Mouse (Mus musculus) megakaryocyte, embryonic 14.5 days (primary cell): Measurements from ENCODE around the gene Tshz2. TPM values are rescaled to one million over a fixed set of nuclear protein-coding genes. Genes with fewer than 3 reads are reported as not detected.

Experiments
- H3K27me3 ChIP-seq: replicated peaks from 2 replicates; pipeline ENCODE3; 2012; ENCODE audit warnings: inconsistent platforms
- H3K36me3 ChIP-seq: replicated peaks from 2 replicates; pipeline ENCODE3; 2012; ENCODE audit warnings: low read length, inconsistent platforms, mixed read lengths
- H3K4me1 ChIP-seq: 2 replicates; pipeline ENCODE4 v1.6.1; 2012; ENCODE audit warnings: inconsistent platforms
- H3K4me3 ChIP-seq: replicated peaks from 2 replicates; pipeline ENCODE3; 2012; ENCODE audit warnings: moderate library complexity, mild to moderate bottlenecking, inconsistent platforms
- H3K9me3 ChIP-seq: 2 replicates; pipeline ENCODE4 v1.6.1; 2012; ENCODE audit warnings: inconsistent platforms
- FLI1 ChIP-seq: IDR thresholded peaks from 2 replicates; pipeline ENCODE4 v1.6.1; 2012; ENCODE audit warnings: low read length, inconsistent platforms, mixed read lengths
- GATA1 ChIP-seq: IDR thresholded peaks from 3 replicates; pipeline ENCODE4 v1.6.1; 2012; ENCODE audit warnings: mixed read lengths, low read length, inconsistent platforms, borderline replicate concordance
- polyA plus RNA-seq: library from polyadenylated mRNA; stranded (reverse); fragments of >175 nt; gene quantifications from 2 replicates; pipeline ENCODE4 v1.2.3, GENCODE M21; 2012; ENCODE audit warnings: low replicate concordance; ENCODE audit not compliant: insufficient read depth

Tshz2 gene
- polyA plus RNA-seq, 1 experiment = not detected

DNA sequence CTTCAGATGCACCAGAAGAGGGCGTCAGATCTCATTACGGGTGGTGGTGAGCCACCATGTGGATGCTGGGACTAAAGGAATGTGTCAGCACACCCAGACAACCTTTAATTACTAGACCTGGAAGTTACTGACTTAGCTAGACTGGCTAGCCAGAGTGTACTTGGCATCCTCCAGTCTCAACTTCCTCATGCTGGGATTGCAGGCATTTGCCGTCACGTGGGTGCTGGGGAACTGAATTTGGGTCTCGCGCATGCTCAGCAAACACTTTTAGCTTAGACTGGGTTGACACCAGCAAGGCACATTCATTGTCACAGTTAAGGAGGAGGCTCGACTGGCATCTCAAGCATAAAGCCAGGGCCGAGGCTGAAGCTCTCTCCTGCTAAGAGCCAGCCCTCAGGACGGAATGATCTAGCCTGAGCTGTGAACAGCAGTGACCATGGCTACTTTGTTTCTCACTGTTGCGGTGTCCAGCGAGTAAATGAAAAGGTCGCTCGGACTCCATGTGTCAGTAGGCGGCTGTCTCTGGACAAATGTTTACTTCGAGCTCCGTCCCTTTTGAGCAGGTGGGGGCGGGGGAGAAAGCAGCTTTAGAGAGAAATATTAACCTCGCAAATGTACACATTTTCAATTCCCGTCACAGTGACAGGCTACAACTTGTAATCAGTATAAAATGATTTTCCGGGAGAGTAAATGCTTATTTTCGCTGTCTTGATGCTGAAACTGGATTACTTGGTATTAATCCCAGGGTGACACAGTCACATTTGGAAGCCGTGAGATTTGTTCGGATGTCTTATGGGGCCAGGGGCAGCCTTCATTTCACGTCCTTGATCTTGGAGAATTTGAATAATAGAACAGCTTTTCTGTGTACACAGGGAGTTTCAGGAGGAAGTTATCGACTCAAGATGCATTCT is 370.0 kb downstream of the Tshz2 start:
- Histone ChIP-seq H3K27me3 (no peaks in the 10 kb centered on the region), H3K9me3 (peaks cover 13% of the 10 kb centered on the region), H3K4me3 (no peak overlapping the region), H3K4me1 (no peaks in the 10 kb centered on the region), H3K36me3 (no peaks in the 10 kb centered on the region)
- TF ChIP-seq GATA1 (no peak), FLI1 (no peak)

DNA sequence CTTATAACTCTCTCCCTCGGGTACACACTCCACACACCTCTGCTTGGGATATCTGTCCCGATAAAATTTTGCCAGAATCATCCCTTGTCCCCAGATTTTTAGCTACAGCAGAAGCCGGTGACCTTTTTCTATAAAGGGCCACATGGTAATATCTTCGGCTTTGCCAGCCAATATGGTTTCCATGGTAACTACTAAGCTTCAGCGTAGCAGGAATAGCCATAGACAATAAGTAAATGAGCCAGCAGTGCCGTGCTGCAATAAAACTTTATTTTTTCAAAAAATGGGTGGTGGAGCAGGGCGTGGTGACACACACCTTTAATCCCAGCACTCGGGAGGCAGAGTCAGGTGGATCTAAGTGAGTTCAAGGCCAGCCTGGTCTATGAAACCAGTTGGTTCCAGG is 370.9 kb downstream of the Tshz2 start:
- no peak overlapping the region for H3K4me3 ChIP-seq
- H3K36me3 ChIP-seq = no peaks in the 10 kb centered on the region
- H3K27me3 ChIP-seq = no peaks in the 10 kb centered on the region
- no peaks in the 10 kb centered on the region for H3K4me1 ChIP-seq
- H3K9me3 ChIP-seq = peaks cover 19% of the 10 kb centered on the region
- TF ChIP-seq FLI1 (no peak), GATA1 (no peak)

DNA sequence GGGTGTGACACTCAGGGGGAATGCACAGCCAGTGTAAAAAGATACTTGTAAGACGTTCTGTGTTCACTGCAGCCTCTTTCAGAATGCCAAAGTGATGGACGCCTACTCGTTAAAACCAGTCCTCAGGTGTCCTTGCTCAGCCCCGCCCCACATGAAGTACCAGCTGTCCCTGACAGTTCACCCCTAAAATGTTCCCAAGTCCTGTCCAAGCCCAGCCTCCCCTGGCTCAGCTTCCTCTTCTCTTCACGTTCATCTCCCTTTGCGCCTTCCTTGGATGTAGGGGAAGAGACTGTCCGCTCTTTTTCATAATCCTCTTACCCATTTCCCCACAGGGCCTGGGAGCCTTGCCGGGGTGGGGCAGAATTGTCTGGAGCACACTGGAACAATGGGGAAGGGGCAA is 374.0 kb downstream of the Tshz2 start:
- TF ChIP-seq FLI1 (no peak), GATA1 (no peak)

DNA sequence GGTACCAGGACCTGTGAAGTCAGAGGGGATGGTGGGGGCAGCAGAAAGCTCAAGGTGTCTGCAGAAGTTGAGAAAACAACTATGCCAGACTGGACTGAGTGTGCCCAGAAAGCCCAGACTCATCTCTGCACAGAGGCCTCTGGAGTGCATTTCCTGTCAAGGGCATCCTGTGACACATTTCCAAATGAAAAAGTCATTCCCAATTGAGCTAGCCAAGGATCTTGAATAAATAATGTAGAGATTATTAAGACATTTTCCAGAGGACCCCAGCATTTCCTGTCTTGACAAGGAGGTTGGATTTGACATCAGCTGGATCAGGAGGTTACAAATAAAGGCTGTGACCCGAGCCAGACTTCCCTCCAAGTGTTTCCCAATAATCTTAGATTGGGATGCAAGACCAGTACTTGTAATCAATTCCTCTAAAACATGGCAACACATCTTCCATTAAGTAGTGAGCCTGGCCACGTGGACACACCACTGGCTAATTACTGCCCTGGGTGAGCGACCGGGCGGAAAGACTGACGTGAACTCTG is 374.7 kb downstream of the Tshz2 start:
- Histone ChIP-seq H3K27me3 (no peaks in the 10 kb centered on the region), H3K4me3 (no peak overlapping the region), H3K36me3 (no peaks in the 10 kb centered on the region), H3K4me1 (no peaks in the 10 kb centered on the region), H3K9me3 (peaks cover 40% of the 10 kb centered on the region)
- TF ChIP-seq FLI1 (no peak), GATA1 (no peak)

More for the DNA sequence above, 374.0 kb downstream of the Tshz2 start:
- H3K4me1 ChIP-seq = no peaks in the 10 kb centered on the region
- no peak overlapping the region for H3K4me3 ChIP-seq
- H3K9me3 ChIP-seq = peaks cover 40% of the 10 kb centered on the region
- no peaks in the 10 kb centered on the region for H3K36me3 ChIP-seq
- H3K27me3 ChIP-seq = no peaks in the 10 kb centered on the region

DNA sequence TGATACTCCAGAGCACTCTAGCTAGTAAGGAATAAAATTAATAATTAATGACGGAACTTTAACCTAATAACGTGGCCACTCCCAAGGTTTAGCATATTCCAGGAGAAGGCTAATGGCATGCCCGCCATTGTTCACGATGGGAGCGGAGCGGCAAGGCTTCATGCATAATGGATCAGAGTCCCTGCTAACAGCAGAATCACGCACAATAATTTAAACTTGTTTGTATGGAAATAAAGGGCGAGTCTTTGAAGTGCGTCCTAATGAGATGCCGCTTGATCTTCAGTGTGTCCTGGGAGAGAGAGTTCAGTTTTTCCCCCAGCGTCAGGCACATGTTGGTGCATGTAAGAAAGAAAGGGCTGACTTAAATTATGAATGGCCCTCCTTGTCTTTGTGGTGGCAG is 376.9 kb downstream of the Tshz2 start:
- H3K9me3 ChIP-seq = peaks cover 47% of the 10 kb centered on the region
- H3K36me3 ChIP-seq = no peaks in the 10 kb centered on the region
- no peaks in the 10 kb centered on the region for H3K4me1 ChIP-seq
- TF ChIP-seq GATA1 (no peak), FLI1 (no peak)
- H3K4me3 ChIP-seq = no peak overlapping the region
- no peaks in the 10 kb centered on the region for H3K27me3 ChIP-seq

DNA sequence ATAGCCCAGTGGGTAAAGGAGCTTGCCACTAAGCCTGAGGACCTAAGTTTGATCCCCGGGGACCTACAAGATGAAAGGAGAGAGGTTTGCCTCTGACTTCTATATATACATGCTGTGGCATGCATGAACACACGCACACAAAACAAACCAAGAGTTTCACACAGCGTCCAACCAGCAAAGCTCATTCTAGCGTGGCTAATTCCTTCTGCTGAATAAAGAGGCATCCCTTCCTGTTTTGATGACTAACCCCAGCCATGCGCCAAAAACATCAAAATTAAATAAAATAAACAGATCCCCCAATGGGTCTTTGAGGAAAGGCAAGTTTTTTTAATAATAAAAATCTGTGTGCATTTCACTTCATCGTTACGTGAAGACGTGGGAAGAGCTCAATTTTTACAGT is 379.0 kb downstream of the Tshz2 start:
- TF ChIP-seq FLI1 (no peak), GATA1 (no peak)
- Histone ChIP-seq H3K4me3 (no peak overlapping the region), H3K9me3 (peaks cover 58% of the 10 kb centered on the region), H3K27me3 (no peaks in the 10 kb centered on the region), H3K36me3 (no peaks in the 10 kb centered on the region), H3K4me1 (no peaks in the 10 kb centered on the region)

DNA sequence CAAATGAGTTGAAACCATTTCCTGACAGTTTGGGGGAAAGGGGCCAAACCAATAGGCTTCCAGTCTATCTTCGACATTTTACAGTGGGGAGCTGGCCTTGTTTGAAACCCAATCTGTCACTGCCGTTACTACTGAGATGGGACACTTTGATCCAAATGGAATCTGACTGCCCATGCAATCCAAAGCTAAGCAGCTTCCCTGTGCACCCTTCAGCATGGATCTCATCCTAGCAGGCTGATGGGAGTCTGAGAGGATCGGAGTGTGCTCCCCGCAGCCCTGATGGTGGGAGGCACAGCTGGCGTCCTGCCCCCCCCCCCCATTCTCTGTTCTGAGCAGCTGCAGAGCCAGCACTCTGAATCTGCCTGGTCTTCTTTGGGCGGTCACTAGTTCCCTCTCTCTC is 384.5 kb downstream of the Tshz2 start:
- Histone ChIP-seq H3K9me3 (peaks cover 30% of the 10 kb centered on the region), H3K27me3 (no peaks in the 10 kb centered on the region)
- TF ChIP-seq FLI1 (no peak), GATA1 (no peak)

DNA sequence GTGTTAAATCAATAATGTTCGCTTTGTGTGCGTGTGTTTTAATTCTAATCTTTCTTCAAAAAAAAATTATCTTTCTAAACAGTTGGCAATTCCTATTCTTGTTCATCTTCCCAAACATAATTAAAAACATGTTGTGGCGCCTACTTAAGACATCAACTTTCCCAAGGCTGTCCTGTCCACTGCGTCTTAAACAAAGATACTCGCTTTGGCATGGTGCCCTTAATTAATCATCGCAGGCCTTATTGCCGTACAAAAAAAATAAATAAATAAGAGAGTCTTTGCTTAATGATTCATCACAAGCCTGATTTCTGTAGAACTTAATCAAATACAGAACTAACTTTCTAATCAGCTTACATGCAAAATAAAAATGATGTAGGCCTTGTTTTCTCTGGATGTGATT is 385.1 kb downstream of the Tshz2 start:
- no peak for TF ChIP-seq GATA1
- no peak for TF ChIP-seq FLI1
- peaks cover 30% of the 10 kb centered on the region for H3K9me3 ChIP-seq

More for the DNA sequence above, 384.5 kb downstream of the Tshz2 start:
- Histone ChIP-seq H3K36me3 (no peaks in the 10 kb centered on the region), H3K4me3 (no peak overlapping the region), H3K4me1 (no peaks in the 10 kb centered on the region)

DNA sequence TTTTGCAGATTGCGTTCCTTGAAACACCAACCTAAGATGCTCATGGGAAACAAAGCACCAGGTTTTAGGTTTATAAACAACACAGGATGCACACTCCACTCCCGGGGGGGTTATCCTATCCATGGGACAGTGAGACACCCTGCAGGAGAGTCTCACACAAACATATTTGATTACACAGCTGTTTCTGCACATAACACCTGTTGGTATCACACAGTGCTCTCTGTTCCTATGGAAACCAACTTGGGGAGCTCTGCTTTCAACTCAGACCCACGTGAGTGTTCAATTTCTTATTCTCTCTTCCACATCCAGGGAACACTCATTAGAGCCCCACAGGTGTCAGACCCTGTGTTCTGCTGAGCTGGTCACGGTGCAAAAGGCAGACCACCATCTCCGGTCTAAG is 390.1 kb downstream of the Tshz2 start:
- H3K27me3 ChIP-seq = no peaks in the 10 kb centered on the region
- peaks cover 32% of the 10 kb centered on the region for H3K9me3 ChIP-seq
- 0 out of 2 replicates have a peak, but pooled peaks cover 3% of the 10 kb centered on the region for H3K4me1 ChIP-seq
- H3K36me3 ChIP-seq = no peaks in the 10 kb centered on the region
- no peak overlapping the region for H3K4me3 ChIP-seq
- no peak for TF ChIP-seq GATA1
- TF ChIP-seq FLI1 = no peak

More for the DNA sequence above, 385.1 kb downstream of the Tshz2 start:
- H3K36me3 ChIP-seq = no peaks in the 10 kb centered on the region
- H3K4me1 ChIP-seq = no peaks in the 10 kb centered on the region
- H3K4me3 ChIP-seq = no peak overlapping the region
- H3K27me3 ChIP-seq = no peaks in the 10 kb centered on the region

DNA sequence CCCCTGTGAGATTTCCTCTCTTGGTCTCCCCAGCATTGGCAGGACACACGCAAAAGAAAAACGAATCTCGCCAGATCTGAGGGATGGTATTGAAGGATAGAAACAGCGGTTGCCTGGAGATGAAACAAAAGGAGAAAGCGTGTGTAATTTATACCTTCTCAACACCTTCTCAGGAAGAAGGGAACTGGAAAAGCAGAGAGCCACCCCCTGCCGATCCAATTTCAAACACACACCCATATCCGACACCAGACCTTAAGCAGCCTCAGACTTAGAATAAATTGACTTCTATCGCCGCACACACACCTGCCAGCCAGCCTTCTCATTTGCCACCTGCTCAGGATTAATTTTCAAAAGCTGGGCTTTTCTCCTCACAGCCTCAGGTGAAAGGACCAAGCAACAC is 390.9 kb downstream of the Tshz2 start:
- Histone ChIP-seq H3K4me3 (no peak overlapping the region), H3K4me1 (0 out of 2 replicates have a peak, but pooled peaks cover 3% of the 10 kb centered on the region), H3K27me3 (no peaks in the 10 kb centered on the region), H3K9me3 (peaks cover 33% of the 10 kb centered on the region), H3K36me3 (no peaks in the 10 kb centered on the region)
- TF ChIP-seq GATA1 = no peak
- TF ChIP-seq FLI1 = no peak
